Mouse (Mus musculus): Measurements from ENCODE around the gene Vps13d. TPM values are rescaled to one million over a fixed set of nuclear protein-coding genes. Genes with fewer than 3 reads are reported as not detected.
"Not testable (repeated sequence)": the region's sequence is repeated elsewhere in the genome, so short reads cannot be mapped to it uniquely, and the experiment has no call there.

Gene Vps13d
- total RNA-seq, 2 experiments from 2014 or later, result 75.8 to 82.6 TPM

- intact Hi-C loops (cut with DNase I), result loop anchor here (1.0 to 2.0 kb wide), 2 partner anchors 33 to 72 kb away; partner anchors contain the start of gene Tnfrsf1b
- peak; percentile 95 to 97 for DNase-seq
Observed at GRCm38 (mm10) chr4:145213999-145214785, 19.4 kb upstream of the Vps13d start.

- no peak for DNase-seq
- intact Hi-C loops (cut with DNase I), result no loop called here
Observed at GRCm38 (mm10) chr4:145211076-145211475, 16.3 kb upstream of the Vps13d start.

- intact Hi-C loops (cut with DNase I), result no loop called here
- DNase-seq, result no peak
Observed at GRCm38 (mm10) chr4:145210564-145210963, 15.8 kb upstream of the Vps13d start.

GRCm38 (mm10) chr4:145209690-145210088 is 14.9 kb upstream of the Vps13d start:
- DNase-seq, result no peak
- intact Hi-C loops (cut with DNase I), result no loop called here

GRCm38 (mm10) chr4:145209076-145209689 is 14.4 kb upstream of the Vps13d start:
- DNase-seq, result no peak
- intact Hi-C loops (cut with DNase I), result no loop called here

- intact Hi-C loops (cut with DNase I), result no loop called here
- no peak for DNase-seq
Observed at GRCm38 (mm10) chr4:145207718-145208371, 13.0 kb upstream of the Vps13d start.

- intact Hi-C loops (cut with DNase I), result no loop called here
- DNase-seq, result no peak
Observed at GRCm38 (mm10) chr4:145204779-145205178, 10.0 kb upstream of the Vps13d start.

- intact Hi-C loops (cut with DNase I), result no loop called here
- DNase-seq, result no peak
Observed at GRCm38 (mm10) chr4:145203305-145203704, 8.5 kb upstream of the Vps13d start.

- intact Hi-C loops (cut with DNase I), result no loop called here
- no peak for DNase-seq
Observed at GRCm38 (mm10) chr4:145201424-145201823, 6.6 kb upstream of the Vps13d start.

- intact Hi-C loops (cut with DNase I), result loop anchor here (5.0 kb wide), 2 partner anchors 87 to 308 kb away; partner anchors contain the start of gene Dhrs3
- DNase-seq, result peak; percentile 48 to 53
Observed at GRCm38 (mm10) chr4:145199982-145200699, 5.3 kb upstream of the Vps13d start.

- no peak for DNase-seq
- intact Hi-C loops (cut with DNase I), result loop anchor here (5.0 kb wide), 2 partner anchors 91 to 304 kb away; partner anchors contain the start of gene Dhrs3
Observed at GRCm38 (mm10) chr4:145196586-145196985, 1.8 kb upstream of the Vps13d start.

GRCm38 (mm10) chr4:145195172-145195571 is 367 bp upstream of the Vps13d start:
- no peak for DNase-seq
- intact Hi-C loops (cut with DNase I), result loop anchor here (5.0 kb wide), 2 partner anchors 92 to 303 kb away; partner anchors contain the start of gene Dhrs3

GRCm38 (mm10) chr4:145193991-145194511 is 754 bp downstream of the Vps13d start:
- intact Hi-C loops (cut with DNase I), result loop anchor here (5.0 kb wide), 1 partner anchor 37 kb away; no protein-coding TSS in a partner anchor
- peak; percentile 86 to 90 for DNase-seq

GRCm38 (mm10) chr4:145193406-145193805 is 1.4 kb downstream of the Vps13d start:
- intact Hi-C loops (cut with DNase I), result loop anchor here (5.0 kb wide), 1 partner anchor 36 kb away; no protein-coding TSS in a partner anchor
- DNase-seq, result peak in 1 of 2 experiments; percentile 24

- DNase-seq, result peak; percentile 77
- intact Hi-C loops (cut with DNase I), result loop anchor here (5.0 kb wide), 1 partner anchor 35 kb away; no protein-coding TSS in a partner anchor
Observed at GRCm38 (mm10) chr4:145192686-145193085, 2.1 kb downstream of the Vps13d start.

- intact Hi-C loops (cut with DNase I), result no loop called here
- no peak for DNase-seq
Observed at GRCm38 (mm10) chr4:145188561-145188960, 6.2 kb downstream of the Vps13d start.

- intact Hi-C loops (cut with DNase I), result no loop called here
- DNase-seq, result no peak
Observed at GRCm38 (mm10) chr4:145187619-145188018, 7.2 kb downstream of the Vps13d start.

GRCm38 (mm10) chr4:145178918-145179549 is 15.8 kb downstream of the Vps13d start:
- intact Hi-C loops (cut with DNase I), result no loop called here
- no peak for DNase-seq

- DNase-seq, result not testable (repeated sequence)
- intact Hi-C loops (cut with DNase I), result loop anchor here (10.0 kb wide), 1 partner anchor 401 kb away; no protein-coding TSS in a partner anchor
Observed at GRCm38 (mm10) chr4:145165542-145165941, 29.3 kb downstream of the Vps13d start.
